Mouse (Mus musculus) thymus, postnatal 10 days (tissue): ENCODE data around the gene Nr2f2.

Source experiments
- DNase-seq, 2 experiments: peaks; one replicate each; pipeline ENCODE4 v3.0.0; 2021; ENCODE audit warnings: low spot score in 2 of 2

Gene Nr2f2

DNA sequence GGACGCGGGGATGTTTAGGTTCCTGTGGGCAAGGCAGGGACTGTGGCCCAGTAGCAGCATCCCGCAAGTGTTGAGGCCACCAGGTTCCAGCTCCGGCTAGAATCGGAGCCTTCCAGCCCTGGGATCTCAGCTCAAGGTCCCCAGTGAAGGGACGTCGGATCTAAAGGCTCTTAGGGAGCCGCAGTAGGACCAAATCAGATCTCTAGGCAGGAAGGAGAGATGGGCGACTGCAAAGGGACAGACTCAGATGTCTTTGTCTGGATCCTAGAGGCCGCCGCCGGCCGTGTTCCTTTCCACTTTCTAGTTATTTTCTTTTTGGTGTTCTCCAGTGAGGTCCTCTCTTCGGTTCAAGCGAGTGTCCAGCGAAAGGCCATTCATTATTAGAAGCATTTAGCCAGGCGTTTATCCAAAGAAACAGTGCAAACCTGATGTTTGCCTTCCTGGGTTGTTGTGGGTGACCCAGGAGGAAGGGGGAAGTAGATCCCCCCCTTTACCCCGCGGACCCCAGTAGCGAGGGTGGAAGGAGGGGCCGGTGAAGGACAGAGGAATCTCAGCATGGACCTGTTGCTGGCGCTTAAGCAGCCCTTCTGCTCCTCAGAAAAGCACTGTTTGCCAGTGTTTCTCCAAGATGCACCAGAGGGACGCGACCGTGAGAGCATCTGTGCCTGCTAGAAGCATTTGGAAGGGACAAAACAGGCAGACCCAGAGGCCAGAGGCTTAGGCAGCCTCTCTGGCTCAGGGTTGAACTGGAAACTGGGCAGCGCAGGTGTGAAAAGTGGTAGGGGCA is 34.3 kb downstream of the Nr2f2 start:
- DNase-seq = no peak

- no peak for DNase-seq
Measured at GRCm38 (mm10) chr7:70331243-70332063, 35.1 kb downstream of the Nr2f2 start.

- DNase-seq = no peak
Measured at GRCm38 (mm10) chr7:70330761-70331242, 35.7 kb downstream of the Nr2f2 start.

DNA sequence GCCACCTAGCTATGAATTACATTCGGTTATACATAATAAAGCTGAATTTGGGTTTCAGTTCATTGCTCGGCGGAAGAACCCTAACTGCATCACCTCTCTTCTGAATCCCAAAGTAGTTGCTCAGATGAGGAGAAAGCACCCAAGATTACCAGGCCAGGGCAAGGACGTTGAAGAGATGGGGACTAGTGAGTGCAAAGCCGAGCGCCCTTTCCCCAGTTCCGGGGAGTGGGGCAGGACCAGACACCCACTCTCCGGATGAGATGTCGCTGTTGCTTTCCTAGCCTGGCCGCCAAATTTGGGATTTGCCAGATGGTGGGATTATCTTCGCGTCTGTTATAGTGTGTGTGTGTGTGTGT is 36.4 kb downstream of the Nr2f2 start:
- no peak for DNase-seq

GRCm38 (mm10) chr7:70329521-70330206 is 36.9 kb downstream of the Nr2f2 start:
- no peak for DNase-seq

DNA sequence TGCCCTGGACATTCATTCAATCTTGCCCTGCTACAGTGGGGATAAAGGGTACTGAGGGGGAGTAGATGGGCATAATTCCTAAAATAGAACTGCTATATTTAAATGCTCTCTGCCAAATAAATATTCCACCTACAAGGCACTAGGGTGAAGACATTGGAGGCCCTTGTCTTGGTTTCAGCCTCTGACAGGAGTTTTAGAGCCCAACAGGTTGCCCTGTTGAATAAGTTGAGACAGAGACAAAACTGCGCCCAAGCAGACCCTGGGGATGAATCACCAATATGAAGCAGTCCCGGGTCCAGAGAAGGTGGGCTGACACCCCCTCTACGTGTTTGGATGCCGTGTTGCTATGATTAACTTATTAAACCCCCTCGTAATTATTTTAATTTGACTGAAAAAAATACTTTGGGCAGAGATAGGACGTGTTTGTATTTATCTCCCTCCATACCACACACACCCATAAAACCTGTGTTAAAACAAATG is 37.5 kb downstream of the Nr2f2 start:
- DNase-seq = no peak

DNA sequence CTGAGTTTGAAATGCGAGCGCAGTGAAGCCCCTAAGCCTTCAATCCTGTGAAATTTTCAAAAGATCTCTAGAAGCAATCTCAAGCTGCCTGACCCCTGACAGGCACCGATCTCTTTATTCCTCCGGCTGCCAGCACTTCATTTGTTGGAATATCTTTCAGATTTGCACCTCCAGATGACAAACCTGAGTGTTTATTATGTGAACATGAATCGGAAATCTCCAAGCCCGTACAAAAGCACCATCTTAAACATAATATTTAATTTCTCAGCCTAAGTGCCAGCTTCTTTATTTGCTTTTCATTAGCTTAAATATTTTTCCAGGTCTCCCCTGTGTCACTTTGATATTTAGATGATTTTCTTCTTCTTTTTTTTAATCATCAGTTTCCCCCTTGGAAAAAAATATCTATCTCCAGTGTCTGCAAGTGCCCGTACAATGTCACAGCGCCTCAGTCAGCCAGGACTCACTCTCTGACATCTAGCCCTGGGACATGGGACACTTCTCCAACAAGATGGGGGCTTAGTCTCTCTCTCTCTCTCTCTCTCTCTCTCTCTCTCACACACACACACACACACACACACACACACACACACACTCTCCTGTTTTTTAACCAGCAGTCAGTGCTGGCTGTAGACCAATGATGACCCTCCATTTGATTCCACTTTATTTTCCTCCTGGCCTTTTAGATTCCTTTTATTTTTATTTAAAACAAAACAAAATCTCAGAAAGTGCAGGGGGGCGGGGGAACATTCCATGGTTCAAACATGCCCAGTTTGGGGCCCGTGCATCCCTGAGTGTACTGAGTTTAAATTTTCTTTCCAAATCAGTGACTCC is 38.1 kb downstream of the Nr2f2 start:
- DNase-seq = no peak

- no peak for DNase-seq
Measured at GRCm38 (mm10) chr7:70327191-70327590, 39.3 kb downstream of the Nr2f2 start.

- DNase-seq = no peak
Measured at GRCm38 (mm10) chr7:70326176-70327035, 40.1 kb downstream of the Nr2f2 start.

DNA sequence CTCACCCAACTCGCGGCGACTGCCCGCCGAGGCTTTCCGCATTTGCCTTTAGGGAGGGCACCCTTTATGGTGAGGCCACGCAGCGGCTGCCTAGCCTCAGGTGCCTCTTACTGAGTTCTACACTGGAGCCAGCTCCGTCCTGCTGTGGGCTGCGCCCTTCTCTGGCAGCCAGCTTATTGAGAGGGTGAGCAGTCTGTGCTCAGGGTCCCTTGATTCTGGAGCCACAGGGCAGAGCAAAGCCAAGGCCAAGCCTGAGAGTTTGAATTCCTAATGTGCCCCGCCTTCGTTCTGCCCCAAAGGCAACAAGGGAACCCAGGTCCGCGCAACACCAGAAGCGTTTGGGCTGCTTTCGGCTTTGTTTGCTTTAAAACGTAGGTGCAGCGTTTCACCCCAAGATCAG is 41.2 kb downstream of the Nr2f2 start:
- DNase-seq = no peak

DNA sequence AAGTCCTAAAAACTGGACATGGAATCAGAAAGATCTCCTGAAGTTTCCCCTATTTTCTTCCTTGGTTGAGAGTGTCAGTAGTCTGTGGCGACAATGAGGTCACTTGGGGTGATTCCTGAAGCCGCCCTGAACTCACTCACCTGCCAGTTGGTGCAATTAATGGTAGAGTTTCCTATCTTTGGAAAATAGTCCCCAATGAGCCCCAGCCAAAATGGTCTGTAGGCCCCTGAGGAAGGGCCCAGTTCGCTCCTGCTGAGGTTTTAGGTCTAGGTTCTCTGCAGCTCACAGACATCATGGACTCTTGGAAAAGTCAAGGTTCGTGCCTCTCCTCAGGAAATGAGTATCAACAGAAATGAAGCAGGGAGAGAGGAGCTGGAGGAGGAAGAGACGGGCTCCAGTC is 42.0 kb downstream of the Nr2f2 start:
- DNase-seq = no peak

DNA sequence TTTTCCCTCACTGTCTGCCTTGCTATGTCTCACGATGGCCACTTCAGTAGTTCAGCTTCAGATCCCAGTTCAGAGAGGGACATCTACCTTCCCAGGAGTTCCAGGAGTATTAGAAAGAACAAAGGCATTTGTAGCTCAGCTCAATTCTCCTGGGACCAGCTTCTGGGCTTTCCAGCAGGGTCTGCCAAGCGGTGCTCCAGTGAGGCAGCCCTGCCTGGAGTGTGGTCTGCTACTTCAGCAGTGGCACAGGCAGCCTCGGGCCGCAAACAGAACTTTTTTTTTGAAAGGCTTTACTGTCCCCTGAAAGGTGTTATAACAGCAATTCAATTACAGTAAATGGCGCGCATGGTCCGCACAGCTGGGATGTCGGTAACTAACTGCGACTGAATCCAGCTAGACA is 42.5 kb downstream of the Nr2f2 start:
- DNase-seq = no peak

GRCm38 (mm10) chr7:70305716-70306115 is 60.8 kb downstream of the Nr2f2 start:
- no peak for DNase-seq

- no peak for DNase-seq
Measured at GRCm38 (mm10) chr7:70304426-70304825, 62.1 kb downstream of the Nr2f2 start.
